Mouse (Mus musculus) stomach, embryonic 14.5 days (tissue): ENCODE measurements around the gene Fmo2. TPM values are rescaled to one million over a fixed set of nuclear protein-coding genes. Genes with fewer than 3 reads are reported as not detected.

Experiments used
- ATAC-seq: fragments of 200-750 bp; cut with Nextera tagmentation; 2 replicates; pipeline ENCODE4 v1.8.0; 2017; ENCODE audit warnings: low read depth, moderate TSS enrichment; ENCODE audit not compliant: insufficient number of reproducible peaks, insufficient read depth, low FRiP score
- H3K27ac ChIP-seq: fragments of 300-500 bp; sonication (generic); 2 replicates; pipeline ENCODE4 v1.5.1; 2014; ENCODE audit warnings: mild to moderate bottlenecking, low read length, moderate library complexity, mixed read lengths
- H3K27me3 ChIP-seq: fragments of 300-500 bp; sonication (generic); 2 replicates; pipeline ENCODE4 v1.6.1; 2014; ENCODE audit warnings: low read length, control low read depth, mixed read lengths; ENCODE audit not compliant: control insufficient read depth, insufficient read depth
- H3K36me3 ChIP-seq: fragments of 300-500 bp; sonication (generic); 2 replicates; pipeline ENCODE4 v1.6.1; 2014; ENCODE audit warnings: mild to moderate bottlenecking, control low read depth, low read length, moderate library complexity, mixed read lengths; ENCODE audit not compliant: control insufficient read depth, insufficient read depth
- H3K4me1 ChIP-seq: fragments of 300-500 bp; sonication (generic); 2 replicates; pipeline ENCODE4 v1.6.1; 2014; ENCODE audit warnings: low read length, control low read depth, mixed read lengths; ENCODE audit not compliant: control insufficient read depth, insufficient read depth
- H3K4me2 ChIP-seq: fragments of 300-500 bp; sonication (generic); replicated peaks from 2 replicates; pipeline ENCODE4 v1.6.1; 2014; ENCODE audit warnings: low read depth, low read length, control low read depth
- H3K4me3 ChIP-seq: fragments of 300-500 bp; sonication (generic); 2 replicates; pipeline ENCODE4 v1.5.1; 2014; ENCODE audit warnings: low read depth, low read length, control low read depth
- H3K9ac ChIP-seq: fragments of 300-500 bp; sonication (generic); replicated peaks from 2 replicates; pipeline ENCODE4 v1.6.1; 2014; ENCODE audit warnings: low read depth, mild to moderate bottlenecking, control low read depth, low read length, moderate library complexity, mixed read lengths
- H3K9me3 ChIP-seq: fragments of 300-500 bp; sonication (generic); 2 replicates; pipeline ENCODE4 v1.6.1; 2016; ENCODE audit warnings: low read depth, low read length, control low read depth; ENCODE audit not compliant: control insufficient read depth
- WGBS: fragments of 180-500 bp; shearing (Covaris S2); extraction: QIAGEN DNeasy Blood & Tissue Kit; methylation state at CpG from one replicate; pipeline ENCODE4 v1.1.7; 2014; 5-methylcytosine and 5-hydroxymethylcytosine counted together
- polyA plus RNA-seq: library from polyadenylated mRNA; unstranded; fragments of >200 nt; fragmentation: Nextera tagmentation; extraction: Ambion mirVana; gene quantifications from 2 replicates; pipeline ENCODE4 v1.2.1, GENCODE M21; 2014

Gene Fmo2
- polyA plus RNA-seq, 1 experiment from 2014 or later: 1.4 TPM

DNA sequence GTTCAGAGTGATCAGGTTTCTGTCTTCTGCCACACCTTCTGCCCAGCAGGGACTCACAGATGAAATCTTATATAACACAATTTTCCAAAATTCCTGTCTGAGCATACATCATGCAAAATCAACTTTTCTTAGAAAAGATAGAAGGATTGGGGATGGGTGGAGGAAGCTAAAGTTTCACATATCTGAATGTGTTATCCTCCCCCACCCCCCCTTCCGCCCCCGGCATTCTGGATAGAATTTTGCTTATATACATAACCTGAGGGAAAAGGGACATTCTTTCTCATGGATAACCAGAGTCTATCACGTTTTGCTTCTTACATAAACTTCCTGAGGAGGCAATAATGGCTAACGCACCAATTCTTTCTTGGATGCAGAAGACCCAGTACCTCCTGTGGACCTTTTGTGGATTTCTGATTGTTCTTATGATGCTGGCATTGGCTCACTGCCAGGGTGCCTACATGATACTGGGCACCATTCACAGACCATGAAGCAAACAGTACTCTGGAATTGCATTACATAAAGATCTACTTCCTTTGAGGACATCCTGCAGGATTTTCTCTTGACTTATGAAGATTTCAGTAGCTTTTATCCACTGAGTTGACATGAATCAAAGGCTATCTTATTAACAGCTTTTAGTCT is 36.0 kb upstream of the Fmo2 start:
- 74% methylated on average over 4 of the region's 4 CpGs for WGBS
- no peaks in the 10 kb centered on the region for H3K36me3 ChIP-seq
- H3K9me3 ChIP-seq: no peaks in the 10 kb centered on the region
- no peak overlapping the region for H3K4me2 ChIP-seq
- H3K27me3 ChIP-seq: no peaks in the 10 kb centered on the region
- no peak overlapping the region for H3K27ac ChIP-seq
- no peak overlapping the region for H3K4me3 ChIP-seq
- no peak overlapping the region for H3K9ac ChIP-seq
- H3K4me1 ChIP-seq: no peaks in the 10 kb centered on the region
- ATAC-seq: no peak

DNA sequence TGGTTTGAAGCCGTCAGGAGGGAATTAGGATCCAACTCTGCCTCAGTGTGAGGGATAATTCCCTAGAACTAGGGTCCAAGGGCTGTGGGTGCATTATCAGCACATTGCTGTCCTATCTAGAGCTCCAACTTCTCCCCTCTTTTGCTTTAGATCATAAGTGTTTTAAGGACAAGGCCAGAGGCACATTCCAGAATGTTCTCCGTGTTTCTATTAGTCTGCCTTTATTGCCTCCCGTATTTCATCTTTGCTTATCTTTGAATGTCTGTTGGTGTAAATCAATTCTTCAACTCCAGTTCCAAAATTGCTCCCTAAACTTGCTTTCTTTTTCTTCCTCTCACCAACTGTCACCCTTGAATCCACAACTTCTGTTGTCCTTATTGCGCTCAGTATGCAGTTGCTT is 33.9 kb upstream of the Fmo2 start:
- no peak overlapping the region for H3K4me2 ChIP-seq
- H3K27me3 ChIP-seq: no peaks in the 10 kb centered on the region
- H3K36me3 ChIP-seq: no peaks in the 10 kb centered on the region
- no peaks in the 10 kb centered on the region for H3K4me1 ChIP-seq
- H3K9ac ChIP-seq: no peak overlapping the region
- no peak for ATAC-seq
- WGBS: 76% methylated on average over 4 of the region's 4 CpGs
- H3K27ac ChIP-seq: no peak overlapping the region
- no peak overlapping the region for H3K4me3 ChIP-seq
- H3K9me3 ChIP-seq: no peaks in the 10 kb centered on the region

DNA sequence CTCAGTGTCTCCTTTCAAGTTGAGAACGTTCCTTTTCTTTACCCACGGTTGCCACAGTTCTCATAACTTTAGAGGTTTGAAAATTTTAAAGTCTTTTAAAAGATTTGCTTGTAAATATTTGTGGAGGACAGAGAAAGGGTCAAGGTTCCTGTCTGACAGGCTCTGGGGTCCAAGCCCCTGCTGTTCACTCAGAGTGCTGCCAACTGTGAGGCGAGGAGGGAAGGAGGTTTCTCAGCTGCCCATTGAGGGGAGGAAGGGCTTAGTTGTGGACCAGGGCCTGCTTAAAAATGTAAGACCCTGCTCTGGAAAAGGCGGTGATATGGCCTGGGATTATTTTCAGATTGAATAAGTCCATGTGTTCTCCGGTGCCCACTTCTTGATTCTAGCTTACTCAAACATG is 33.4 kb upstream of the Fmo2 start:
- 70% methylated on average over 5 of the region's 5 CpGs for WGBS

DNA sequence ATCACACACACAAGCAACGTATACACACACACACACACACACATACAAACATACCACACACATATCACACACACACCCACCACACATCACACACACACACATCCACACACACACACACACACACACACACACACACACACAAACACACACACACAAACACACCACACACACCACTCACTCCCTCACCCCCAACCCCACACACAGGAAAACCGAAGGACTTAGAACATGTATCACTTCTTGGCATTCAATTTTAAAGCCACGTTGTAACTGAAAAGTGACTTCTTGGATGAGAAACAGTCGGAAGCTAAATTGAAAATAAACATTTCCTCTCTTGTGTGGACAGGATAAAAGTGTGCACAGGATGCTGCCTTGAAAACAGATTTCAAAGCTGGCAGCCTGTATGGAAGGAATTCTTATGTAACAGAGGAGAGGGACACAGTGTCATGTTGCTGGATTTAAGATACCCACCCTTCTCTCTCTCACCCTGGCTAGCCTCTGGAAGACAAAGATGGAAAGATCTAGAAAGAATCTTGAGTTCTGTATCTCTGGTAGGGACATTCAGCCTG is 32.9 kb upstream of the Fmo2 start:
- no peaks in the 10 kb centered on the region for H3K36me3 ChIP-seq
- no peak overlapping the region for H3K4me2 ChIP-seq

More for the DNA sequence above, 33.4 kb upstream of the Fmo2 start:
- H3K4me2 ChIP-seq: no peak overlapping the region
- H3K4me3 ChIP-seq: no peak overlapping the region
- H3K9me3 ChIP-seq: no peaks in the 10 kb centered on the region
- no peaks in the 10 kb centered on the region for H3K27me3 ChIP-seq
- H3K27ac ChIP-seq: no peak overlapping the region
- no peaks in the 10 kb centered on the region for H3K4me1 ChIP-seq
- no peaks in the 10 kb centered on the region for H3K36me3 ChIP-seq
- no peak overlapping the region for H3K9ac ChIP-seq
- ATAC-seq: no peak

DNA sequence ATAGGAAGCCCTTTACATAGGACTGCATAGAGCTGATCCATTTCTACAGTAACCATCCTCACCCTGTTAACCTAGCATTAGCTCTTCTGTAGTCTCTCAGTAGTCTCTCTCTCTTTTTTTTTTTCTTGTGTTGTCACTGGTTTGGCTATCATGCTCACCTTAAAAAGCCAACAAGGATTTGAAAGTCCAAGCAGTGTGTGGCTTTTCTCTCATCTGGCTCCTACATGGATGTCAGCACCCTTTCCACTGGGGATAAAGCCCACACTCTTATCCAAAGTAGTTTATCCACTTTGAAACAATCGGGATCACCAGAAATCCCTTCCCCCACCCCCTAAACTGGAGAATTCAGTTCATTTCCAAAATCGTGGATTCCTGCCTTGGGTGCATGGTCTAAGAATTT is 32.1 kb upstream of the Fmo2 start:
- ATAC-seq: no peak
- H3K4me2 ChIP-seq: no peak overlapping the region
- no peak overlapping the region for H3K4me3 ChIP-seq
- H3K36me3 ChIP-seq: no peaks in the 10 kb centered on the region
- H3K27ac ChIP-seq: no peak overlapping the region
- WGBS: 74% methylated on average over 2 of the region's 2 CpGs
- no peaks in the 10 kb centered on the region for H3K9me3 ChIP-seq
- no peaks in the 10 kb centered on the region for H3K27me3 ChIP-seq
- no peak overlapping the region for H3K9ac ChIP-seq
- H3K4me1 ChIP-seq: no peaks in the 10 kb centered on the region

More for the DNA sequence above, 32.9 kb upstream of the Fmo2 start:
- no peaks in the 10 kb centered on the region for H3K4me1 ChIP-seq
- no peaks in the 10 kb centered on the region for H3K27me3 ChIP-seq
- no peaks in the 10 kb centered on the region for H3K9me3 ChIP-seq
- no peak overlapping the region for H3K9ac ChIP-seq
- H3K4me3 ChIP-seq: no peak overlapping the region
- H3K27ac ChIP-seq: no peak overlapping the region
- no peak for ATAC-seq
- WGBS: 51% methylated on average over 4 of the region's 4 CpGs

DNA sequence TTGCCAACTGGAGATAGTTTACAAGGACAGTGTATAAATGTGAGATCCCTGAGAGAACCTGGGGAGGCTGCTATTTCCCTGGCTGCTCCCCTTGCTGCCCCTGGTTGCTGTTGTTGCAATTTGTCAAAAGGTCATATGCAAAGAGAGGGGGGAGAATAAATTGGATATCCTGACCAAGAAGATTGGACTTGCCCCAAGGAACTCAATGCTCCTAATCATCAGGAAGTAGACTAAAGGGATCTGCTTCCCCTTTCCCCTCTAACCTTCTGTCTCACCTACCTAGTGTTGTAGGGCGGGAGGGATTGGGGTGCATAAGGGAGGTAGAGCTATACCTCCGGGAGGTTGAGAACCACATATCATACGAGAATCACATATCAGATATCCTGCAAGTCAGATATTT is 30.6 kb upstream of the Fmo2 start:
- no peaks in the 10 kb centered on the region for H3K4me1 ChIP-seq
- no peaks in the 10 kb centered on the region for H3K9me3 ChIP-seq
- no peaks in the 10 kb centered on the region for H3K27me3 ChIP-seq
- H3K4me2 ChIP-seq: no peak overlapping the region
- no peak overlapping the region for H3K4me3 ChIP-seq
- no peak overlapping the region for H3K27ac ChIP-seq
- H3K9ac ChIP-seq: no peak overlapping the region
- no peak for ATAC-seq
- no peaks in the 10 kb centered on the region for H3K36me3 ChIP-seq
- 76% methylated on average over 3 of the region's 3 CpGs for WGBS

DNA sequence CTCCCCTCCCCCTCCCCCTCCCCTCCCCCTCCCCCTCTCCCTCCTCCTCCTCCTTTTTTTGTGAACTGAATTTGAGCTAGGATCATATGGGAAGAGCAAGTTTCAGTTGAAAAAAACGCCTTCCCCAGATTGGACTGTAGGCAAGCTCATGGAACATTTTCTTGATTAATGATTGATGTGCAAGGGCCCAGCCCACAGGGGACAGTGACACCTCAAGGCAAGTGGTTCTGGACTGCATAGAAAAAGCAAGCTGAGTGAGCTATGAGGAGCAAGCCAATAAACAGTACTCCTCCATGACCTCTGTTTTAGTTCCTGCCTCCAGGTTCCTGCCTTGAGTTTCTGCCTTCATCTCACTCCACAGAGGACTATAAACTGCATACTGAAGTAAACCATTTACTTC is 26.6 kb upstream of the Fmo2 start:
- no peak overlapping the region for H3K27ac ChIP-seq
- H3K36me3 ChIP-seq: no peaks in the 10 kb centered on the region
- H3K4me3 ChIP-seq: no peak overlapping the region
- no peak overlapping the region for H3K9ac ChIP-seq
- no peaks in the 10 kb centered on the region for H3K4me1 ChIP-seq
- ATAC-seq: no peak
- H3K9me3 ChIP-seq: no peaks in the 10 kb centered on the region
- WGBS: 64% methylated on average over 1 of the region's 1 CpGs
- H3K27me3 ChIP-seq: no peaks in the 10 kb centered on the region
- no peak overlapping the region for H3K4me2 ChIP-seq

DNA sequence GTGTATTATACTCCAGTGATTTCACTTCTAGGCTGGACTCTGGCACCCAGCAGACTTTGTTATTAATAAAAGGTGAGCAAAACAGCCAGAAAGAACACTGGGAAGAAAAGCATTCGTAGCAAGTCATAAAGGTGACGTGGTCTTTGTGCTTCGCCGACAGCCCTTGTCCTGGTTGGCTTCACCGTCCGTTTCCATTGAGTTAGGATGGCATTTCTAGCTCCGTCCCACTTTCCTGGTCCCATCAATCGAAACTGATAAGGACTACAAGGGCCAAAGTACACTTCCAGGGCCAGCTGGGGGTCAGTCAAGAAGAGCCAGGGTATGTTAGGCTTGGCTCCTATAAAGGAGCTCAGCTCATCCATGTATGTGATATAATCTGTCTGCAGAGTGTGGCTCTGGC is 18.1 kb upstream of the Fmo2 start:
- Histone ChIP-seq H3K9me3 (no peaks in the 10 kb centered on the region), H3K9ac (no peak overlapping the region), H3K4me2 (no peak overlapping the region), H3K27me3 (no peaks in the 10 kb centered on the region), H3K4me1 (no peaks in the 10 kb centered on the region), H3K27ac (no peak overlapping the region), H3K36me3 (no peaks in the 10 kb centered on the region), H3K4me3 (no peak overlapping the region)
- WGBS: 72% methylated on average over 8 of the region's 8 CpGs
- no peak for ATAC-seq
